Mouse (Mus musculus) heart, embryonic 12.5 days (tissue): ENCODE data around the gene Snx30. TPM values are rescaled to one million over a fixed set of nuclear protein-coding genes. Genes with fewer than 3 reads are reported as not detected.

Source experiments
- ATAC-seq: fragments of 200-750 bp; cut with Nextera tagmentation; 2 replicates; pipeline ENCODE4 v1.8.0; 2017; ENCODE audit warnings: moderate TSS enrichment, moderate library complexity; ENCODE audit not compliant: insufficient number of reproducible peaks, low FRiP score
- H3K27ac ChIP-seq: fragments of 300-500 bp; sonication (generic); 2 replicates; pipeline ENCODE4 v1.5.1; 2016; ENCODE audit warnings: mild to moderate bottlenecking, moderate library complexity; ENCODE audit not compliant: poor library complexity, severe bottlenecking
- H3K27me3 ChIP-seq: fragments of 300-500 bp; sonication (generic); replicated peaks from 2 replicates; pipeline ENCODE4 v1.6.1; 2016; ENCODE audit warnings: mild to moderate bottlenecking, moderate library complexity
- H3K36me3 ChIP-seq: fragments of 300-500 bp; sonication (generic); 2 replicates; pipeline ENCODE4 v1.6.1; 2016; ENCODE audit warnings: mild to moderate bottlenecking, moderate library complexity
- H3K4me1 ChIP-seq: fragments of 300-500 bp; sonication (generic); replicated peaks from 2 replicates; pipeline ENCODE4 v1.6.1; 2016; ENCODE audit warnings: mild to moderate bottlenecking
- H3K4me2 ChIP-seq: fragments of 300-500 bp; sonication (generic); 2 replicates; pipeline ENCODE4 v1.6.1; 2016; ENCODE audit warnings: mild to moderate bottlenecking, moderate library complexity
- H3K4me3 ChIP-seq: fragments of 300-500 bp; sonication (generic); 2 replicates; pipeline ENCODE4 v1.5.1; 2016; ENCODE audit warnings: mild to moderate bottlenecking
- H3K9ac ChIP-seq: fragments of 300-500 bp; sonication (generic); 2 replicates; pipeline ENCODE4 v1.6.1; 2016; ENCODE audit warnings: mild to moderate bottlenecking, moderate library complexity
- H3K9me3 ChIP-seq: fragments of 300-500 bp; sonication (generic); replicated peaks from 2 replicates; pipeline ENCODE4 v1.6.1; 2016; ENCODE audit warnings: mild to moderate bottlenecking, moderate library complexity
- WGBS: fragments of 180-500 bp; shearing (Covaris S2); methylation state at CpG from one replicate; pipeline ENCODE4 v1.1.7; 2016; 5-methylcytosine and 5-hydroxymethylcytosine counted together
- polyA plus RNA-seq: library from polyadenylated mRNA; unstranded; fragments of >200 nt; fragmentation: Nextera tagmentation; extraction: Ambion mirVana; gene quantifications from 2 replicates; pipeline ENCODE4 v1.2.1, GENCODE M21; 2016

Gene Snx30
- polyA plus RNA-seq, 1 experiment from 2014 or later = 8.6 TPM

- H3K27ac ChIP-seq = peak overlapping the region; percentile 48; the same call in 1 of the 2 replicates
- H3K4me2 ChIP-seq = 0 out of 2 replicates have a peak overlapping the region, but pooled peaks have one; percentile 14
- 31% methylated on average over 7 of the region's 7 CpGs for WGBS
- no peaks in the 10 kb centered on the region for H3K27me3 ChIP-seq
- ATAC-seq = peak; percentile 36; the same call in 1 of the 2 replicates
- H3K4me3 ChIP-seq = no peak overlapping the region
- no peaks in the 10 kb centered on the region for H3K9me3 ChIP-seq
- peaks cover 52% of the 10 kb centered on the region for H3K4me1 ChIP-seq
- no peaks in the 10 kb centered on the region for H3K36me3 ChIP-seq
- H3K9ac ChIP-seq = no peak overlapping the region
Measured at GRCm38 (mm10) chr4:59814094-59814493, 8.5 kb downstream of the Snx30 start.

GRCm38 (mm10) chr4:59815121-59815810 lies 9.6 kb downstream of the Snx30 start:
- ATAC-seq = no peak
- Histone ChIP-seq H3K4me2 (no peak overlapping the region), H3K27ac (no peak overlapping the region), H3K9ac (peak overlapping the region; percentile 12; the same call in 1 of the 2 replicates), H3K27me3 (no peaks in the 10 kb centered on the region), H3K4me1 (peaks cover 61% of the 10 kb centered on the region), H3K36me3 (no peaks in the 10 kb centered on the region), H3K4me3 (no peak overlapping the region), H3K9me3 (no peaks in the 10 kb centered on the region)
- 57% methylated on average over 4 of the region's 4 CpGs for WGBS

- peaks cover 61% of the 10 kb centered on the region for H3K4me1 ChIP-seq
Measured at GRCm38 (mm10) chr4:59816016-59816415, 10.4 kb downstream of the Snx30 start.

GRCm38 (mm10) chr4:59816477-59816876 lies 10.8 kb downstream of the Snx30 start:
- no peak overlapping the region for H3K27ac ChIP-seq
- H3K9me3 ChIP-seq = no peaks in the 10 kb centered on the region
- H3K4me1 ChIP-seq = peaks cover 61% of the 10 kb centered on the region
- no peaks in the 10 kb centered on the region for H3K36me3 ChIP-seq
- H3K4me3 ChIP-seq = no peak overlapping the region
- H3K4me2 ChIP-seq = no peak overlapping the region
- no peak for ATAC-seq
- 37% methylated on average over 9 of the region's 9 CpGs for WGBS
- H3K9ac ChIP-seq = no peak overlapping the region
- H3K27me3 ChIP-seq = no peaks in the 10 kb centered on the region

More at GRCm38 (mm10) chr4:59816016-59816415, 10.4 kb downstream of the Snx30 start:
- Histone ChIP-seq H3K4me2 (no peak overlapping the region), H3K27ac (no peak overlapping the region), H3K36me3 (no peaks in the 10 kb centered on the region), H3K27me3 (no peaks in the 10 kb centered on the region), H3K9ac (no peak overlapping the region), H3K9me3 (no peaks in the 10 kb centered on the region), H3K4me3 (no peak overlapping the region)
- 54% methylated on average over 5 of the region's 5 CpGs for WGBS
- ATAC-seq = no peak

GRCm38 (mm10) chr4:59817790-59818189 lies 12.2 kb downstream of the Snx30 start:
- H3K36me3 ChIP-seq = no peaks in the 10 kb centered on the region
- H3K27me3 ChIP-seq = no peaks in the 10 kb centered on the region
- WGBS = 59% methylated on average over 5 of the region's 5 CpGs
- H3K4me1 ChIP-seq = peaks cover 66% of the 10 kb centered on the region
- H3K4me3 ChIP-seq = no peak overlapping the region
- H3K9ac ChIP-seq = no peak overlapping the region
- no peak for ATAC-seq
- H3K27ac ChIP-seq = no peak overlapping the region
- no peak overlapping the region for H3K4me2 ChIP-seq
- H3K9me3 ChIP-seq = no peaks in the 10 kb centered on the region

GRCm38 (mm10) chr4:59818498-59818897 lies 12.9 kb downstream of the Snx30 start:
- no peaks in the 10 kb centered on the region for H3K27me3 ChIP-seq
- ATAC-seq = no peak
- H3K9me3 ChIP-seq = no peaks in the 10 kb centered on the region
- no peak overlapping the region for H3K4me2 ChIP-seq
- WGBS = 73% methylated on average over 10 of the region's 10 CpGs
- peak overlapping the region; percentile 25; the same call in 1 of the 2 replicates for H3K27ac ChIP-seq
- no peak overlapping the region for H3K9ac ChIP-seq
- H3K36me3 ChIP-seq = no peaks in the 10 kb centered on the region
- H3K4me1 ChIP-seq = peaks cover 73% of the 10 kb centered on the region
- no peak overlapping the region for H3K4me3 ChIP-seq

GRCm38 (mm10) chr4:59819054-59819472 lies 13.4 kb downstream of the Snx30 start:
- 0 out of 2 replicates have a peak overlapping the region, but pooled peaks have one; percentile 28 for H3K4me2 ChIP-seq
- peaks cover 71% of the 10 kb centered on the region for H3K4me1 ChIP-seq

GRCm38 (mm10) chr4:59819477-59820022 lies 13.9 kb downstream of the Snx30 start:
- H3K4me1 ChIP-seq = peaks cover 68% of the 10 kb centered on the region
- no peak overlapping the region for H3K4me3 ChIP-seq
- peak overlapping the region; percentile 28 for H3K4me2 ChIP-seq
- H3K27me3 ChIP-seq = no peaks in the 10 kb centered on the region
- no peak for ATAC-seq
- no peaks in the 10 kb centered on the region for H3K9me3 ChIP-seq
- 45% methylated on average over 12 of the region's 12 CpGs for WGBS
- no peaks in the 10 kb centered on the region for H3K36me3 ChIP-seq
- peak overlapping the region; percentile 25; the same call in 1 of the 2 replicates for H3K27ac ChIP-seq
- H3K9ac ChIP-seq = no peak overlapping the region

More at GRCm38 (mm10) chr4:59819054-59819472, 13.4 kb downstream of the Snx30 start:
- H3K9ac ChIP-seq = no peak overlapping the region
- no peaks in the 10 kb centered on the region for H3K27me3 ChIP-seq
- 65% methylated on average over 7 of the region's 7 CpGs for WGBS
- ATAC-seq = no peak
- no peaks in the 10 kb centered on the region for H3K9me3 ChIP-seq
- no peak overlapping the region for H3K4me3 ChIP-seq
- peak overlapping the region; percentile 25; the same call in 1 of the 2 replicates for H3K27ac ChIP-seq
- H3K36me3 ChIP-seq = no peaks in the 10 kb centered on the region

- Histone ChIP-seq H3K27ac (no peak overlapping the region), H3K36me3 (no peaks in the 10 kb centered on the region), H3K4me2 (no peak overlapping the region), H3K9ac (no peak overlapping the region), H3K27me3 (no peaks in the 10 kb centered on the region), H3K4me3 (no peak overlapping the region), H3K9me3 (no peaks in the 10 kb centered on the region), H3K4me1 (peaks cover 48% of the 10 kb centered on the region)
- ATAC-seq = no peak
- WGBS = 94% methylated on average over 1 of the region's 1 CpGs
Measured at GRCm38 (mm10) chr4:59821516-59821915, 15.9 kb downstream of the Snx30 start.

- H3K9me3 ChIP-seq = no peaks in the 10 kb centered on the region
- no peak overlapping the region for H3K4me2 ChIP-seq
- no peaks in the 10 kb centered on the region for H3K36me3 ChIP-seq
- peak overlapping the region; percentile 29; the same call in 1 of the 2 replicates for H3K27ac ChIP-seq
- H3K4me1 ChIP-seq = peaks cover 42% of the 10 kb centered on the region
- no peak overlapping the region for H3K9ac ChIP-seq
- H3K27me3 ChIP-seq = no peaks in the 10 kb centered on the region
- WGBS = 78% methylated on average over 4 of the region's 4 CpGs
- no peak overlapping the region for H3K4me3 ChIP-seq
- no peak for ATAC-seq
Measured at GRCm38 (mm10) chr4:59822119-59822518, 16.5 kb downstream of the Snx30 start.

GRCm38 (mm10) chr4:59823470-59823869 lies 17.8 kb downstream of the Snx30 start:
- Histone ChIP-seq H3K9me3 (no peaks in the 10 kb centered on the region), H3K36me3 (no peaks in the 10 kb centered on the region), H3K4me2 (no peak overlapping the region), H3K27me3 (no peaks in the 10 kb centered on the region), H3K4me1 (peaks cover 32% of the 10 kb centered on the region), H3K4me3 (no peak overlapping the region), H3K9ac (no peak overlapping the region), H3K27ac (no peak overlapping the region)
- peak; percentile 46; the same call in 1 of the 2 replicates for ATAC-seq
- 29% methylated on average over 7 of the region's 7 CpGs for WGBS
